Mouse (Mus musculus) brain, embryonic 14.5 days (tissue): ENCODE results near the gene Esrrg.

ENCODE experiments used
- CTCF ChIP-seq: fragments of 200-500 bp; IDR thresholded peaks from 2 replicates; pipeline ENCODE4 v1.5.1; 2012; ENCODE audit warnings: inconsistent platforms, mild to moderate bottlenecking, moderate library complexity, borderline replicate concordance; ENCODE audit not compliant: insufficient read depth, insufficient read length; ENCODE audit errors: extremely low read depth
- POLR2A ChIP-seq: fragments of 200-500 bp; IDR thresholded peaks from 2 replicates; pipeline ENCODE4 v1.6.1; 2012; ENCODE audit warnings: mild to moderate bottlenecking, inconsistent platforms, borderline replicate concordance; ENCODE audit not compliant: poor library complexity, insufficient read depth, insufficient read length, severe bottlenecking; ENCODE audit errors: extremely low read depth

GRCm38 (mm10) chr1:187652445-187652844 lies 43.9 kb downstream of the Esrrg start:
- TF ChIP-seq CTCF (no peak), POLR2A (no peak)
